Mouse (Mus musculus): ENCODE measurements at regions not wholly inside any gene's neighbourhood (a gene's known extent, or its start where the extent isn't known, plus 50 kb on each side); places are given as distances from the start of the nearest gene placed in this dataset.
A peak's percentile ranks its signal among the peaks of the same experiment; 100 is the strongest.

DNA sequence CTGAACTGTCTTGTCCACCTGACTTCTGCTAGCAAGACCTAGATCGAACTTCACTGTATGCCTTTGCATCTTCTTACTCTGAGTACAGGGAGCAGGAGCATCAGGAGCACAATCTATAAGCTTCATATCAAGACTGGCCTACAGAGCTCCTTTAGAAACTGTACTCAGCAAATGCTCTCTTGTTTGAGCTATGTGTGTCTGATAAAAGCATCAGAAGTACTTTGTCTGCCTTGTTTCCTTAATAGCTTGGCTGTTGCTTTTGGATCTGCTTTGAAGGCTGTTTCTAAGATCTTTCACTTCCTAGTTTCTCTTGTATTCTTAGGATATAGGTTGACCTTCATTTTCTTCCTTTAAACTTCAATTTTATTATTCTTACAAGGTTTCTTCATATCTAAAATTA is 175.3 kb upstream of the Cypt12 start:
- no peaks in the 10 kb centered on the region for H3K36me3 ChIP-seq (ENCODE audit: control insufficient read depth, insufficient read depth, low read length)
- WGBS = 77% methylated on average over 1 of the region's 1 CpGs
- H3K9ac ChIP-seq (ENCODE audit: low read length) = no peak overlapping the region
- H3K4me2 ChIP-seq (ENCODE audit: low read length) = no peak overlapping the region
- H3K4me1 ChIP-seq (ENCODE audit: control insufficient read depth in 2 of 2, insufficient read depth in 2 of 2, low read length in 2 of 2) = no peaks in the 10 kb centered on the region
- H3K9me3 ChIP-seq (ENCODE audit: control insufficient read depth, low read length) = no peaks in the 10 kb centered on the region
- H3K27ac ChIP-seq (replicated peaks in 1 of 2; ENCODE audit: control insufficient read depth in 1 of 2, insufficient read depth in 1 of 2, low read depth in 2 of 2, low read length in 2 of 2) = no peak overlapping the region
- no peak overlapping the region for H3K4me3 ChIP-seq (ENCODE audit: control insufficient read depth in 1 of 2, insufficient read depth in 1 of 2, low read depth in 1 of 2, low read length in 2 of 2)
- H3K27me3 ChIP-seq (ENCODE audit: control insufficient read depth, insufficient read depth, low read length) = no peaks in the 10 kb centered on the region
- no peak for ATAC-seq (ENCODE audit: insufficient number of reproducible peaks, insufficient read depth, low FRiP score, low read depth)

DNA sequence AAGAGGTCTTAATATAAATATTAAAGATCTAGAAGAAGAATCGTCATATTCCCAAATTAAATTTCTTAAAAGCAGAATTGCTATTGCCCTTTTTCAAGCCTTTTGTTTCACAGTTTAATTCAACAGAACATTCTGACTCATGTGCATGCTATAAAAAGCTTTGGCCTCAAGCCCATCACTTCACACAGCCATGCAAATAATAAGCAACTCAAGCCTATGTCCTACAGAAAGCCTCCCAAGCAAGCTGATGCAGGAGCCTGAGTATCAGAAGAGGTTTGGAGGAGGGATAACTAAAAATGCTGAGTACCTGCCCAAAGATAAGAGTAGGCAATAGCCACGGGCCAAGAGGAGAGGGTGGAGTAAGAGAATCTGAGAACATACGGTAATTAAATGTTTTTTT is 169.1 kb upstream of the Cypt12 start:
- Histone ChIP-seq H3K4me2 (ENCODE audit: low read length) (no peak overlapping the region), H3K9me3 (ENCODE audit: control insufficient read depth, low read length) (no peaks in the 10 kb centered on the region), H3K9ac (ENCODE audit: low read length) (no peak overlapping the region), H3K4me3 (ENCODE audit: control insufficient read depth in 1 of 2, insufficient read depth in 1 of 2, low read depth in 1 of 2, low read length in 2 of 2) (no peak overlapping the region), H3K36me3 (ENCODE audit: control insufficient read depth, insufficient read depth, low read length) (no peaks in the 10 kb centered on the region), H3K27ac (replicated peaks in 1 of 2; ENCODE audit: control insufficient read depth in 1 of 2, insufficient read depth in 1 of 2, low read depth in 2 of 2, low read length in 2 of 2) (no peak overlapping the region), H3K4me1 (ENCODE audit: control insufficient read depth in 2 of 2, insufficient read depth in 2 of 2, low read length in 2 of 2) (no peaks in the 10 kb centered on the region), H3K27me3 (ENCODE audit: control insufficient read depth, insufficient read depth, low read length) (peaks cover 7% of the 10 kb centered on the region; the same call in 1 of the 2 replicates)
- WGBS = 52% methylated on average over 3 of the region's 3 CpGs
- ATAC-seq (ENCODE audit: insufficient number of reproducible peaks, insufficient read depth, low FRiP score, low read depth) = no peak

DNA sequence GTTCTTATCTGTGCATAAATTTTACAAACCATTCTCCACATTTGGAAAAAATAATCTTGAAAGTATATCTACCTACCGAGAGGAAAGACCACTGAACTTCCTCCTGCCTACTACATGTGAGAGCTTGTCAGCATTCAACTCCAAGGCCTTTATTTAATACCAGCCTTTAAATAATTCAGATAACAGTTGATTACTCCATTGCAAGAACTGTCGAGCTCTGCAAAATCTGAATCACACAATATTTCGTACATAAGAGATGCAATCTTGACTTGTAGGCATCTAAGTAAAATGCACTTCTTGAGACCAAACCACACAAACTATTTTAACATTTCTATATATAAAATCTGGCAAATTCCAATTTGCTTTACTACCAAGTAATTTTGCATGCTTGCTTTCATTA is 164.1 kb upstream of the Cypt12 start:
- ATAC-seq (ENCODE audit: insufficient number of reproducible peaks, insufficient read depth, low FRiP score, low read depth) = no peak
- peaks cover 7 to 10% of the 10 kb centered on the region in 2 experiments; a peak in 2 of 4 replicates for H3K4me1 ChIP-seq (ENCODE audit: control insufficient read depth in 2 of 2, insufficient read depth in 2 of 2, low read length in 2 of 2)
- H3K27me3 ChIP-seq (ENCODE audit: control insufficient read depth, insufficient read depth, low read length) = peaks cover 51% of the 10 kb centered on the region
- no peaks in the 10 kb centered on the region for H3K9me3 ChIP-seq (ENCODE audit: control insufficient read depth, low read length)
- H3K4me2 ChIP-seq (ENCODE audit: low read length) = no peak overlapping the region
- no peak overlapping the region for H3K4me3 ChIP-seq (ENCODE audit: control insufficient read depth in 1 of 2, insufficient read depth in 1 of 2, low read depth in 1 of 2, low read length in 2 of 2)
- H3K9ac ChIP-seq (ENCODE audit: low read length) = no peak overlapping the region
- no peak overlapping the region for H3K27ac ChIP-seq (replicated peaks in 1 of 2; ENCODE audit: control insufficient read depth in 1 of 2, insufficient read depth in 1 of 2, low read depth in 2 of 2, low read length in 2 of 2)
- 60% methylated on average over 3 of the region's 3 CpGs for WGBS
- no peaks in the 10 kb centered on the region for H3K36me3 ChIP-seq (ENCODE audit: control insufficient read depth, insufficient read depth, low read length)

DNA sequence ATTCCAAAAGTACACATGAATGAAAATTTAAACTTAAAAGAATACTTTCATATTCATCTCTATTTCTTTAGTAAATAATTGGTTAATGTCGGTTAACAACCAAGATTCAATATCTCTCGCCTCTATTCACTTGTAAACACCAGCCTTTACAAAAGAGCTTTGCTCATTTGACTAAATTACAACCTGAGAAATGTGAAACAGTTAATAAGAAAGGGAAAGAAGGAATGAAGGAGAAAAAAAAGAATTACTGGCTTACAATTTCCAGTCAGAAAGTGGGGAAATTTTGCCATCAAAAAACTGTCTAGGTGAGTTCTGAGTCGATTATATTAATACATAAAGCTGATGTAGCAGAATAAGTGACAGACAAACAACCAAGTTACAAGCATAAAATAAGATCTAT is 163.6 kb upstream of the Cypt12 start:
- peaks cover 7 to 10% of the 10 kb centered on the region in 2 experiments; a peak in 2 of 4 replicates for H3K4me1 ChIP-seq (ENCODE audit: control insufficient read depth in 2 of 2, insufficient read depth in 2 of 2, low read length in 2 of 2)
- H3K36me3 ChIP-seq (ENCODE audit: control insufficient read depth, insufficient read depth, low read length) = no peaks in the 10 kb centered on the region
- no peaks in the 10 kb centered on the region for H3K9me3 ChIP-seq (ENCODE audit: control insufficient read depth, low read length)
- no peak overlapping the region for H3K4me2 ChIP-seq (ENCODE audit: low read length)
- H3K27me3 ChIP-seq (ENCODE audit: control insufficient read depth, insufficient read depth, low read length) = peaks cover 55% of the 10 kb centered on the region
- H3K9ac ChIP-seq (ENCODE audit: low read length) = no peak overlapping the region
- H3K27ac ChIP-seq (replicated peaks in 1 of 2; ENCODE audit: control insufficient read depth in 1 of 2, insufficient read depth in 1 of 2, low read depth in 2 of 2, low read length in 2 of 2) = no peak overlapping the region
- H3K4me3 ChIP-seq (ENCODE audit: control insufficient read depth in 1 of 2, insufficient read depth in 1 of 2, low read depth in 1 of 2, low read length in 2 of 2) = no peak overlapping the region
- ATAC-seq (ENCODE audit: insufficient number of reproducible peaks, insufficient read depth, low FRiP score, low read depth) = no peak
- WGBS = 44% methylated on average over 3 of the region's 3 CpGs

DNA sequence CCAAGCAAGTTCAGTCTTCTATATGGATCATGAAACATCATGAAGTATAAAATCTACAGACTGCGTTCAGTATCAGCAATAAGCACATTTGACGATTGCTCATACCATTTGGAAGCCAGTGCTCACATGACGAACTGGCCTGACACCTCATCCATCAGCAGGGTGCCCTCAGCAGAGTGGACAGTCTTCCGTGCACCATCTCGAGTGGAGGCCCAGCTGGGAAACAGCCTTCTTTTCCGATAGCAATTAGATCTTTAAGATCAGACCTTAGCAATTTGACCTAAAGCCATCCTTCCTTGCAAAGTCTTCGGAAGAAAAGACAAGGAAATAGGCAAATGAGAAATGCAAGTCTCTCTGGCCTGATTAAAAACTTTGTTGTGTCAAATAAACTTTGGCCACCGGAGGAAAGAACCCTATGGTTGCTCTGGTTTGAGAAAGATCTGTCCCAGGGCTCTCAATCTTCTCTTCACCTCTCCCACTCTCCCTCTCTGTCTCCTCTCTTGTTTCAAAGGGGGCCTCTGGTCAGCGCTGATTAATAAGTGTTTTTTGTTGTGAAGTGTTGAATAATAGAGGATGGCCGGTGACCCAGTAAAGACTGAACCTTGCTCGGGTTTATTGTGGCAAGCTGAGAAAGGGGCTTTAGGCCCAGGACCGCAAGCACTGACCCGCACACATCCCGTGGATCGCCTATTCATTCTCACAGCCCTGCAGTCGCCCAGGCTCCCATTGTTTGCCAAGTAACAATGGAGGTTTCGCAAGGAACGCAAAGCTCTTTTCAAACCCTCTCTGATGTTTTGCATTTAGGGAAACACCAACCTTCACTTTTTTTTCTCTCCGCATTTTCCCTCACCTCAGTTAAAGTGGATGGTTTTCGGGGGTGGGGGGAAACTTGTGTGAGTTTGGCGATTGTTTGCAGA is 162.8 kb upstream of the Cypt12 start:
- Histone ChIP-seq H3K9ac (ENCODE audit: low read length) (peak overlapping the region; percentile 58), H3K4me1 (ENCODE audit: control insufficient read depth in 2 of 2, insufficient read depth in 2 of 2, low read length in 2 of 2) (peaks cover 7 to 10% of the 10 kb centered on the region in 2 experiments; a peak in 2 of 4 replicates), H3K27ac (replicated peaks in 1 of 2; ENCODE audit: control insufficient read depth in 1 of 2, insufficient read depth in 1 of 2, low read depth in 2 of 2, low read length in 2 of 2) (no peak overlapping the region), H3K4me2 (ENCODE audit: low read length) (peak overlapping the region; percentile 97), H3K36me3 (ENCODE audit: control insufficient read depth, insufficient read depth, low read length) (no peaks in the 10 kb centered on the region), H3K9me3 (ENCODE audit: control insufficient read depth, low read length) (no peaks in the 10 kb centered on the region), H3K27me3 (ENCODE audit: control insufficient read depth, insufficient read depth, low read length) (peaks cover 59% of the 10 kb centered on the region), H3K4me3 (ENCODE audit: control insufficient read depth in 1 of 2, insufficient read depth in 1 of 2, low read depth in 1 of 2, low read length in 2 of 2) (peak overlapping the region; percentile 41 to 54)
- ATAC-seq (ENCODE audit: insufficient number of reproducible peaks, insufficient read depth, low FRiP score, low read depth) = no peak
- 10% methylated on average over 21 of the region's 21 CpGs for WGBS

DNA sequence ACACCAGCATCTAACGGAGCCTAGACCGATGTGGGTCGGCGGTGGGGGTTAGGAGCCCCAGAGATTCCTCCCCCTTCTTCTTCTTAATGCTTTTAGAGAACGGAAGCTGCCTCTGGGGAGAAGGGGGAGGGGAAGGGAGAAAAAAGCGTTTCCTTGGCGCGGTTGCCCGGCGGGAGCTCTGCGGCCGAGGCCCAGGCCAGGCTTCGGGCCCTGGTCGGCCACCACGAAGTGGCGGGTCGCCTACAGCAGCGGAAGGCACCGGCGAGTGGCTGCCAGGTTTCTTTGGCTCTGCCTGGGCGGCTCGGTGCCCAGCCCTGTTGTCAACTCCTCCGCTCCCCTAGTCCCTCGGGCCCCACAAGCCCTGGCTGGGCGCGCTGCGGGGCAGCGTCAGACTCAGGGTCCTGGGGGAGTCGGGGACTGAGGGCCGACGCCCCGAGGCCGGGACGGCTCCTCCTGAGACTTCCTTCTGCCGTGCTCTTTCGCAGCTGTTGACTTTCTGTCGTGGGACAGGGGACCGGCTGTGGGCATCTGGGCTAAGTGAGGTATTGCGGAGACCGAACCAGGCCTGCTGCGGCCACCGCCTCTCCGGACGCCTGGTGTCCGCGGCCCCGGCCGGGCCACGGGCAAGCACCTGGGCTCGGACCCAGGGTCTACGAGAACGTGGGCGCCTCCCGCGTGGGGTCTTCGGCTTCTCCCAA is 162.0 kb upstream of the Cypt12 start:
- ATAC-seq (ENCODE audit: insufficient number of reproducible peaks, insufficient read depth, low FRiP score, low read depth) = peak; percentile 47
- H3K9me3 ChIP-seq (ENCODE audit: control insufficient read depth, low read length) = no peaks in the 10 kb centered on the region
- WGBS = 1% methylated on average over 51 of the region's 56 CpGs

DNA sequence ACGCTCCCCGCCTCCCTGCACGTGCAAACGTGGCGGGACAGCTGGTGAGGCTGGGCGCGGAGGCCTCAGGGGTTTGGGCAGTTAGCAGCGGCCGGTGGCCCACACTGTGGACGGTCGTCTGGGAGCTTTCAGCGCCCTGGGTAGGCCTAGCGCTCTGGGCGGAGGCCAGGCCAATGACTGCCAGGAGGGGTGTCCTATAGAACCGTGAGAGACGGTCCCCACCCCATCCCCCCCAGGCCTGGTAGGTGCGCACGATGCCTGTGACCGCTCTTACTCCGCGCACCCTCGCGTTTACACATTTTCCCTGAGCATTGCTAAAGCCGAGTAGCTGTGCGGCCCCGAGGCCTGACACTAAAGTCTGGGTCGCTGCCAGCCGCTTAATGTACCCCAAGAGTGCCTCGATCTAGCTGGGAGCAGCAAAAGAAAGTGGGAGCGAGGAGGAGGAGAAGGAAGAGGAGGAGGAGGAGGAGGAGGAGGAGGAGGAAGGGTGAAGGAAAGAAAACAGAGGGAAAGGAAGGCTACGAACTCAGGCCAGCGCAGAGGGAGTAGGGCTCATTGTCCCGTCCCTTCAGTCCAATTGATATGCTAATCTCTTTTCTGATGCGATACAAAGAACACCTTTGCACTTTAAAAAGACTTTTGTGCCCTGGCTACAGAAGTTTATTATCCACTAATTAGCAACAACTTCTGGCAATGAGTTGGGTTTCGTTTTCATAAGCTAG is 161.3 kb upstream of the Cypt12 start:
- no peak overlapping the region for H3K27ac ChIP-seq (replicated peaks in 1 of 2; ENCODE audit: control insufficient read depth in 1 of 2, insufficient read depth in 1 of 2, low read depth in 2 of 2, low read length in 2 of 2)
- peaks cover 7 to 10% of the 10 kb centered on the region in 2 experiments; a peak in 2 of 4 replicates for H3K4me1 ChIP-seq (ENCODE audit: control insufficient read depth in 2 of 2, insufficient read depth in 2 of 2, low read length in 2 of 2)
- H3K36me3 ChIP-seq (ENCODE audit: control insufficient read depth, insufficient read depth, low read length) = no peaks in the 10 kb centered on the region
- H3K9me3 ChIP-seq (ENCODE audit: control insufficient read depth, low read length) = no peaks in the 10 kb centered on the region
- peak overlapping the region; percentile 97 for H3K4me2 ChIP-seq (ENCODE audit: low read length)
- peaks cover 74% of the 10 kb centered on the region for H3K27me3 ChIP-seq (ENCODE audit: control insufficient read depth, insufficient read depth, low read length)
- ATAC-seq (ENCODE audit: insufficient number of reproducible peaks, insufficient read depth, low FRiP score, low read depth) = peak; percentile 61; the same call in 1 of the 2 replicates
- H3K9ac ChIP-seq (ENCODE audit: low read length) = peak overlapping the region; percentile 58
- WGBS = 3% methylated on average over 35 of the region's 35 CpGs
- peak overlapping the region; percentile 41 to 54 for H3K4me3 ChIP-seq (ENCODE audit: control insufficient read depth in 1 of 2, insufficient read depth in 1 of 2, low read depth in 1 of 2, low read length in 2 of 2)

More for the DNA sequence above, 162.0 kb upstream of the Cypt12 start:
- H3K27me3 ChIP-seq (ENCODE audit: control insufficient read depth, insufficient read depth, low read length) = peaks cover 67% of the 10 kb centered on the region
- peaks cover 7 to 10% of the 10 kb centered on the region in 2 experiments; a peak in 2 of 4 replicates for H3K4me1 ChIP-seq (ENCODE audit: control insufficient read depth in 2 of 2, insufficient read depth in 2 of 2, low read length in 2 of 2)
- no peaks in the 10 kb centered on the region for H3K36me3 ChIP-seq (ENCODE audit: control insufficient read depth, insufficient read depth, low read length)
- peak overlapping the region; percentile 41 to 54 for H3K4me3 ChIP-seq (ENCODE audit: control insufficient read depth in 1 of 2, insufficient read depth in 1 of 2, low read depth in 1 of 2, low read length in 2 of 2)
- H3K9ac ChIP-seq (ENCODE audit: low read length) = peak overlapping the region; percentile 58
- peak overlapping the region; percentile 97 for H3K4me2 ChIP-seq (ENCODE audit: low read length)
- H3K27ac ChIP-seq (replicated peaks in 1 of 2; ENCODE audit: control insufficient read depth in 1 of 2, insufficient read depth in 1 of 2, low read depth in 2 of 2, low read length in 2 of 2) = no peak overlapping the region

Measured in heart, embryonic 14.5 days (tissue).